Mouse (Mus musculus): ENCODE measurements around the gene Cep290.

GRCm38 (mm10) chr10:100604254-100604653 is 116.9 kb downstream of the Cep290 start:
- TF ChIP-seq POLR2A (IDR thresholded peaks at IDR 0.05; ENCODE audit: low read depth, low read length) (no peak), MYC (IDR thresholded peaks at IDR 0.05; ENCODE audit: low read depth, low read length) (no peak), USF1 (IDR thresholded peaks at IDR 0.05; ENCODE audit: low read depth, low read length) (no peak)
